Mouse (Mus musculus): ENCODE data around the gene Cep152.

DNA sequence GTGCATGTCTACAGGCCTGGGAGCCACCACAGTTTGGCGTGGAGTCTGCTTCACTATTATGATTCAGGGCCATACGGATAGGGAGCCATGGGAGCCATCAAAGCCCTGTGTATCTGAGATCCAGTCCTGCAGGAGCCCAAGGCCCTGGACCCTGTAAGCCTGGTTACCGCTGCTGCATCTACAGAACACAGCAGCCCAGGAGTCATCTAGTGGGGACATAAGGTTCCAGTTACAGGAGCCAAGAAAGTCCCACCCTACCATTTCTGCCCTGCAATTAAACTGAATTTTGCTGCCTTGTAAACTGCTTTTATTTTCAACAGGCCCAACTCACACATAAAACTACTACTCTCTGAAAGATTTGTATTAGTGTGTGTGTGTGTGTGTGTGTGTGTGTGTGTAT, 21.9 kb downstream of the Cep152 start:
- TF ChIP-seq CTCF (IDR thresholded peaks at IDR 0.05; ENCODE audit: extremely low read depth, insufficient read depth, low read length): no peak
- TF ChIP-seq POLR2A (IDR thresholded peaks at IDR 0.05; ENCODE audit: extremely low read depth, insufficient read depth, low read length): no peak

Measured in cortical plate, adult 2 months (tissue).